Mouse (Mus musculus) adrenal gland, postnatal 25 days (tissue): Measurements from ENCODE around the gene Abcc4. TPM values are rescaled to one million over a fixed set of nuclear protein-coding genes. Genes with fewer than 3 reads are reported as not detected.
"Not testable (repeated sequence)": the region's sequence is repeated elsewhere in the genome, so short reads cannot be mapped to it uniquely, and the experiment has no call there.

Experiments
- DNase-seq: peaks from one replicate; pipeline ENCODE4 v3.0.0; 2021; ENCODE audit warnings: mixed read lengths
- total RNA-seq: library from RNA; stranded (reverse); gene quantifications from 2 replicates; pipeline ENCODE4 v1.2.3, GENCODE M21; 2021

Abcc4 gene
- total RNA-seq, 1 experiment from 2014 or later = 21.1 TPM

DNA sequence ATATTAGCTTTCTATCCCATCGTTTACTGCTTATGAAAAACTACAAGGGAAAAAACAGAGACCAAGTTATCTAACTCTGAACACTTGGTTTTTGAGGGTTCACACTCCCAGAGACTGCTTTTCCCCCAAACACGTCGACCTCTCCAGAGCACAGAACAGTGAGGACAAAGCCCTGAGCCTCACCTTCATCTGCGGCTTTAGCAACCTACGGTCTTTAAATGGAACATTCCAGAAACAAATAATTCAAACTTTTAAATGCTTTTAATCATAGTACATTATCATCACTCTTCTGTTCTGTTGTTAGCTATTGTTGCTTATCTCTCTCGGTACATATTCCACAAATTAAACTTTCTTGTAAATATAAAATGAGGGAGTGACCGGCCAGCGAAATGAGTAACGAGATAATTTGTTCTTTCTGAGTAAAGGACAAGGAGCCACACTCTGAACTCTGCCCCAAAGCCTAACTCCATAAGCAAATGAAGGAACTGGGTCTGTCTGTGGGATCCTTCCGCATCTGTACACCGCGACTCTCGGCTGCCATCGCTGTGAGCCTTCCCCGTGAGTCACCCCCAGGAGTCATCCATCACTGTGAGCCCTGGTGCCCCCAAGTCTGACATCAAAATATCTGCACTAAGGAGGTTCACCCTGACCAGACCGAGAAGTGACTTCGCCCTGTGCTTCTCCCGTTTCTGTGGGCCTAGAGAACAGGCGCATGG is 126.8 kb downstream of the Abcc4 start:
- no peak for DNase-seq

DNA sequence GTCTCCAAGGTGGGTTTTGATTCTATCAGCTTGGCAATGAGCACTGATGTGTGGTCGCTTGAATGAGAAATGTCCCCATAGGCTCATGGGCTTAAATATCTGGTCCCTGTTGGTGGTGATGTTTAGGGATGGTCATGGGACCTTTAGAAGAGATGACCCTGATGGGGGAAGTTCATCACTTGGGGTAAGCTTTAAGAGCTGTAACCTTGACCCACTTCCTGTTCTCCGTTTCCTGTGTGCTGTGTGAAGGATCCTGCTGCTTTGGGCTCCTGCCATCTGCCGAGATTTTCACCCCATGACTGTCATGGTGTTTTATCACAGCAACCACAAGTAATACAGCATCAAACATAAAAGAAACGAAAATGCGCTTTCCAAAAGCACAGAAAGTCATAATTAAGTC is 128.1 kb downstream of the Abcc4 start:
- no peak for DNase-seq

DNA sequence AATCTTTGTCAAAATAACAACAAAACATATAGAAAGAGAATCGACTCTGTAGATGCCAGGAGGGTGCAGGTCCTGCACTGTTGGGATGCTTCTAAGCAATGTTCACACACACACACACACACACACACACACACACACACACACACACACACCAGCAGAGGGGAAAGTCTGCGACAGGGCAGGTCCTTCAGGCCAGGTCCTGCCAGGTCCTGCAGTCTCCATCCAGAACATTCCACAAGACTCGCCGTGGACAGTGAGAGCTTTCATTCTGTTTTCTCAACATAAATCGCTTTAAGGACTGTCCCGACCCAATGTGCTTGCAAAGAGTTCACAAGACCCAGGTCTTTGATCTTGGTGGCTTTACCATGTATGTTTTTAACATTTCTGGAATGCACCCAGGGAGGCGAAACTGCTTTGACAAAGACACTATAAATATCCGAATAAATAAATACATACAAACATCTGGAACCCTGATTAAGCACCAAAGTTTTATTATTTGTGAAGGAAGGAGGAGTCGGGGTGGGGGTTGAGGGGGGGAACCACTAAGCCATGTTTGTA is 133.3 kb downstream of the Abcc4 start:
- no peak for DNase-seq

DNA sequence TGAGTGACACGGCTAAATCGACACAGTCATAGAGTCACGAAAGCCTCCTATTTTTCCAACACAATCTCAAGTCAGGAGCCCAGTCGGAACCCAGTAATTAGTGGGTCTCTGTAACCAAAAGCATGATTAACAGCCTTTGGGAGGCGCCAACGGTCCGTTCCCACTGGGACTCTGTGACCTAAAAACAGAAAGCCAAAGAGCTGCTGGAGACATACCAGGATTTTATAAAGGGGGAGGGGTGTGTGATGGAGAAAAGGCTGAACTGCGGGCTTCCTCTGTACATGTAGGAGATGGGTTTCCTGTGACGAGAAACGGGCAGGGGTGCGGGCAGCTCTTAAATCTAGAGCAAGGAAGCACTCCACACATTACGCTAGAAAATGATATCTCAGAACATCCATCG is 136.4 kb downstream of the Abcc4 start:
- no peak for DNase-seq

DNA sequence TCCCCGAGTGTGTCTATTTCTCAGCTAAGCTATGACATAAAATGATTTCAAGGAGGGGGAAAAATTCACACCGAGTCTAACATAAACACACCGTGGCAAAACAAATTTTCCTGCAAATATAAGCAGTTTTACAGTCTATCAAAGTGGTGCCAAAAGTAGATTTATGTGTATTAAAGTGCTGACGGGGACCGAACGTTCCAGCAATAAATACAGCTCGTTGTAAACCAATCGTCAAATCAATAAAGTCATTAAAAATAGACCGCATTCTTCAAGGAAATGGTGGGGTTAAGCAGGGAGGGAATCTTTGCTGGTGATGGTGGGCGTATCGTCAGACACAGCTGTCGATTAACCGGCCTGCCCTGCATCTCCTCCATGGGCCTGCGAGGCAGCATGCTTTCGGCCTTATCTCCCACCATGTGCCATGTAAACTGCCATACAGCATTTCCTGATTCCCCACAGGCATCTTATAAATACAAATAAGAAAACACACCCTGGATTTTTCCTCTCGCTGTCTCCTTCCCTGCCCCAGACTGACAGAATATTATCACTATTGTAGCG is 137.8 kb downstream of the Abcc4 start:
- DNase-seq = no peak

DNA sequence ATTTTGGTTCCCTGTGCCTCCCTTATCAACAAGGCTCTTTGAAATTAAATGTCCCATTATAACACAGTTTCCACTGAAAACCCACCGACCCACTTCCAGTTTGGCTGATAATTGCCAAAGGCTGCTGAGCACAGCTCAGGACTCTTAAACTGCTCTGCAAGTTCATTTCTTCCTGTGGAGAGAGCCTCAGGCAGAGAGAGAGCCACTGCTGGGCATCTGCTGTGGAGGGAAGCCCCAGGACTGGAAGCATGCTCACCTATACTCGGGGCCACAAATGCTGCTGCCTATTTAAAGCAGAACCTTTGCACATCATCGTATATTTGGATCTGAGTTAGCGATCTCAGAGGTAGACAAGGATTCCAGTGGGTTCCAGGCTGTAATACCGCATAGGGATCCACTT is 139.2 kb downstream of the Abcc4 start:
- no peak for DNase-seq

DNA sequence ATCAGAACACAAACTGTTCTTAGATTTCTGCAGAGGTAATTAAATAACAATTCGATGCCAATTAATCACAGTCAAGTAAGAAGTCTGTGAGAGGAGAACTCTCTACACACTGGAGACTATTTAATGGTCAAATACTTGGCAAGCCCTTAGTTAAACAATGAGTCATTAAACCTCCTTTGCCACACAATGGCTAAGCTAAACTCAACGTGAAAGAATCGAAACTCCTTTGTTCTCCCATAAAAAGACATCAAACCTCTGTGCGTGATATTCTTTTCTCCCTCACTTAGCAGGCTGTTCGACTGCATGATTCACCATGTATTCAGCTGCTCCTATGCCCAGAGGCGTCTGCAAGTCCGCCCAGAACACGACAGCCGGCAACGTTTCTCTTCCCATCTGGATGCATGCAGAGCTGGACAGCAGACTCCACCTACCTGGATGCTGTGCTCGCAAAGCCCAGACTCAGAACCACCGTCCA is 139.8 kb downstream of the Abcc4 start:
- DNase-seq = no peak

DNA sequence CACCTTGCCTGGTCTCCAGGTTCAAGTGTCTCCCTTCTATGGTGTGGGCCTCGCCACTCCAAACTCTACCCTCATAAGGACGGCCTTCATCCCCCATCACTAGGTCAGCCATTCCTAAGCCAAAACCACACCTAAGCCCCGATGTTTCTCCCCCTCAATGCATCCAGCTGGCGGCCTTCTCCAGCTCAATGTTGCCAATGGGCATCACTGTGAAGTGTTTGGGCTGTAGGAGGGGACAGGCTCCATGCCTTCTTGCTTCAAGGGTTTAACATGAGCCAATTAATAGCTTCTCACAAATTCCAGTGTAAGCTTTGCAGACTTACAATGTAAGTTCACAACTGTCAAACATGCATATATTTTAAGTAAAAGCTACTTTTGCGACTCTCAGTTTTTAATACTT is 140.3 kb downstream of the Abcc4 start:
- DNase-seq = no peak

DNA sequence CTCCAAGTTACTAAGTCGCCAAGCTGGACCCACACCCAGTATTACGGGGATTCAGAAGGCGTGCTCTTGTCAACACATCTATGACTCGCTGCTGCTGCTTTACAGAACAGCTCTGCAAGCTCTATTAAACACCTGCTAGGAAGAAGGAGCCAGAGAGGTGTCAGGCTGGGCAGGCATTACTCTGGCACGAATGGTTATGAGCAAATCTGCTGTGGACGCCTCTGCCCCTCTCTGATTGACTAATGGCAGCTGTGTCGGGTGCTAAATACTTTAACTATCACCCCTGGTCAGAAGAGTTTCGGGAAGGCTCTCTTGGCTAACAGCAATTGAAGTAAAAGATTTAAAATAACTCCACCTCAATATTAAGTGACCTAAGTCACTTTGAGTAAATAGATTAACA is 142.4 kb downstream of the Abcc4 start:
- DNase-seq = no peak

DNA sequence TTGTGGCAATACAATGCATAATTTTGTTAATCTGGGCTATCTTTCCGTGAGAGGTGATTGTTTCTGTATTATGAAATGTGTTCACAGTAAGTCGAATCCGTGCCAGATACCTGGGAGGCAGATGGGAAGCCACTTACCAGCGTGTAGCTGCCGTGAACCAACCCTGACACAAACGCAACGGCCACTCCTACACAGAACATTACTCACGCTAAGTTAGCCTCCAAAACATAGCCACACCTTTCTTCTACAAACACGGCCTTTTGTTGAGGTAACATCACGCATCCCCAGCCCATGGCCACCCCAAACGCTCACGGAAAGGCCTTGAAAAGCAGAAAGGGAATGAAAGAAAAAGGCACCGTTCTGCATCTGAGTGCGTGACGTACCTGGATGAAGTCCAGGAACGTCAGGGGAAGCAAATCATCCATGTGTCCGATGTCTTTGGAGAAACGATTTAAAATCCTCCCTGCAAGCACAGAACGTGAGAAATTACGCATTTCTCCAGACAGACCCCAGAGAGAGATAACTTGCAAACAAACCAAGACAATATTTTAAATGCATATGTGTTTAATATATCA is 153.0 kb downstream of the Abcc4 start:
- DNase-seq = no peak

DNA sequence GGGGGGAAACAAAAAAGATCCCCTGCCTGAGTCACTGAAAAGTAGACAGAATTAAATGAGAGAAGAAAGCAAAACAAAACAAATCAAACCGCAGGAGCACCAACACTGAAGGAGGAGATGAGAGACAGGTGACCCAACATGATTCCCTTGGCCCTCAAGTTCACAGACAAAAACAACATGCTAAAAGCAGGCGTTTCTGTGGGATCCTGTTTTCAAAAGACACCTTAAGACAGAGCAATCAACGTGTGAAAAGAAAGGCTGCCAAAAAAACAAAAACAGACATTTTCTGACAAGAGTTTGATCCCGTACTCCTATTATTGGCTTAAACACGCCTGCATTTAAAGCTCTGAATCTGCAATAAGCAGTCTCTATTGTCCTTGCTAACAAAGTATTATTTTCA is 153.6 kb downstream of the Abcc4 start:
- DNase-seq = no peak

DNA sequence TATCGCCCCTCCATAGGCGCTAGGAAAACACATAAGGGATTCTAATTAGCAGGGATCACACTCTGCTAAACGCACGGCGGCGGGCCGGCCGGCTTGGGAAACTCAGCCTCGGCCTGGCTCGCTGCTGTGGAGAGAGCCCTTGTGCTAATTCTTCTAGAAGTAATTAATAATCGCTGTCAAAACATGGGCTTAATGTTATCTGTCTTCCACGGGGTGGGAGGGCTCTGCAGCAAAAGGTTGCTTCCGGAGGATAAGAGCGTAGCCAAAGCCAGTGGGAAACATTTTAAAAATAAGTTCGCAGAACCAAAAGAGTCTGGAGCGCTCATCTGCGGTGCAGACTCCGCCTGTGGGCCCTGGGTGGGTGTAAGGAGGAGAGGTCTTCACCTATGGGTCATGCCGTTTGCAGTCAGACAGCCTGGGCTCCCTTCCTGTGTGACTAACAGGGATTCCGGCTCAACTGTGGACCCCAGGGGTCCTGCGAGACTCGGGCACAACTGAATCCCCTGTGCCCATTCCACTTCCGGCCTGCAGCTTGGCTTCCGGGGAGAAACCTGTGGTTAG is 154.2 kb downstream of the Abcc4 start:
- DNase-seq = peak; percentile 13

DNA sequence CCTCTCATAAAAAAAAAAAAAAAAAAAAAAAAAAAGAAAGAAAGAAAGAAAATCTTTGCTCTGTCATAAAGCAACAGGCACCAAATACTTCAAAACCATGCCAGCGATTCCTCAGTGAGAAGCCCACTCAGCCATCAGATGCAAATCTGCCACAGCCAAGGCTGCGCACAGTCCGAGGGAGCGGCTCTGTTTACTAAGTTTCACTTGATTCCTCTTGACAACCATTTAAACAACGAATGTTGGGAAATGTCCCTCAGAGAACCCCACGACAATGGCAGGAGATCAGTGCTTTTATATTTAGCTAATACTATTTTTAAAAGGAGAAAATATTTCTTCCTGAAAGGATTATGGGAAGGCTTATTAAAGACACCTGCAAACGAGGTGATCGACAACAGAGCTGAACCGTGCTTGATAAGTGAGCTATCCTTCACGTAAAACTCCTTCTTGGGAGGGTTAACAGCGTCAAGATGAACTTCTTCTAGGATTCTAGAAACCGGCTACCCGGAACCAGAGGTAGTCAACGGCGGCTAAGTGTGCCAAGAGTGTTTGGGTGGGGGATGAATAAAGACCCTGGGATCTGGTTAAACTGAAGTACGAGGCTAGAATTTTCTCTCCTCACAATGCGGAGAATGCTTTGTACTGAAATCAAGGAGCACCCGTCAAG is 154.8 kb downstream of the Abcc4 start:
- DNase-seq = no peak

DNA sequence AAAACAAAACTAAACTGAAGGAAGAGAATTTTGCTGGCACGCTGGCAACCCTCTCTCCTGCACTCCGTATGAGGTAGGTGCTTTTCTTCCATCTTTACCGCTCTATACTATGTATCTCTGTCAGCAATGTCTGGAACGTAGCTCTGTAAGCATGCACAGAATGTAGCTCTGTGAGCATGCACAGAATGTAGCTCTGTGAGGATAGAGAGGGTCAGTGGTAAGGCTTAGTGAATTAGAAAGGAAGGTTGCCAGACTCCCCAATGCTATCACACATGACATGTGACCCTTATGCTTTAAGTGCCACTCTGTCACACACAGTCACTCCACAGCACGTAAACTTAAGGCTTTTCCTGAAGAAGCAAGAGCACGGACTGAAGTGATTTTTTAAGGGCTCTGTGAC is 161.5 kb downstream of the Abcc4 start:
- no peak for DNase-seq

DNA sequence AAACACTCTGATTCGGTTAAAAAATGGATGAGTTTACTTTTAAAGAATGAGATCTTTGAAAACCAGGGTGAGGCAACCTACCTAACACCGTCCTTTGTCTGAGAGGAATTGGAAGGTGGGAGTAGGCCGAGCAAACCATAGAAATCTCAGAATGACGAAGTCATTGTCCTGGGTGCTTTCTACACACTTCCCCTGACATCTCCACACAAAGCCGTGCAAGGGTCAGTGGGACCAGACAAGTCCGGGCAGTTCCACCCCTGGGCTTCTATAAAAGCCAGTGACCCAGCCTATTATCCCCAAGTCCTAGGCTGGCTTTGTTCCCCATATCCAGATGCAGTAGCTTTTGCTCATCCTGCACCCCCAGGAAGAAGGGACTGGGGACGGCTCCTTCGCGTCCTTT is 163.1 kb downstream of the Abcc4 start:
- no peak for DNase-seq

DNA sequence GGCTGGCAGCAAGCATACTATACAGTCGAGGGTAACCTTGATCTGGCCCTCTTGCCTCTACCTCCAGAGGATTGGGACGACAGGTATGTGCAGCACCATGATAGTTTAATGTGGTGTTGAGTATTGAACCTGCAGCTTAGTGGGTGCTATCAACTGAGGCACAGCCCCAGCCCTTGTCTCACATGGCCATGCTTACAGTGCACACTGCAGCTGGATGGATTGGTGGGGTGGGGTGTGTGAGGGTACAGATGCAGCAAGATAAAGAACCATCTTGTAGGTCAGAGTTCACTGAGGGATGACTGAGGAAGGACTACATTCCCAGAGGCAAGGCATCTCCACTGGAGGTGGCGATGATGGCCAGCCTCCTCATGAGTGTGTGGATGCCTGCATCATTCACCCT is 174.5 kb downstream of the Abcc4 start:
- DNase-seq = no peak

DNA sequence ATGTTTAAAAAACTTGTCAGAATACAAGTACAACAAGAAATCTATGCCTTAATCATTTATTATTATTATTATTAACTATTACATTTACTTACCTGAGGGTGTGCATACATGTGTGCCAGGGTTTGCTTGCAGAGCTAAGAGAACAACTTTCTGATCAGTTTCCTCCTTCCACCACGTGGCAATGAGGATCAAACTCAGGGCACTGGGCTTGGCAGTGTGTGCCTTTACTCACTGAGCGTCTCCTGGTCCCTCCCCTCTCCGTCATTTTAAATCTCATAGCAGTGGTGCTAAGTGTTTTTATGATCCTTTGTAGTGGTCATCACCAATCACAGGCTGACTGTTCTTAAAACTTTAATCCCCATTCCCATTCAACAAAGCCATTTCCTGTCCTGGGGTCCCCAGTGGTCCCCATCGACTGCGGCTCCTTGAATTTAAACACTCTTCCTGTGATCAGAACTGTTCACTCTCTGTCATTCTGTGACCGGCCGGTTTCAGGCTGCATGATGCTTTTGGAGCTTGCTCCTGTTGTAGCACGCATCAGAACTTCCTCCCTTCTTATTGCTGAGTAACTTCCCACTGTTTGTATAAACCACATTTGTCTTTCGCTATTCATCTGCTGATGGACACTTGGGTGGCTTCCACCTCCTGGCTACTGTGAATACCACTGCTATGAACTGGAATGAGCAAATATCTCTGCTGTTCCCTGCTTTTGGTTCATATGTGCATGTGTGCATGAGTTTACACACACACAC is 191.6 kb downstream of the Abcc4 start:
- DNase-seq = no peak

DNA sequence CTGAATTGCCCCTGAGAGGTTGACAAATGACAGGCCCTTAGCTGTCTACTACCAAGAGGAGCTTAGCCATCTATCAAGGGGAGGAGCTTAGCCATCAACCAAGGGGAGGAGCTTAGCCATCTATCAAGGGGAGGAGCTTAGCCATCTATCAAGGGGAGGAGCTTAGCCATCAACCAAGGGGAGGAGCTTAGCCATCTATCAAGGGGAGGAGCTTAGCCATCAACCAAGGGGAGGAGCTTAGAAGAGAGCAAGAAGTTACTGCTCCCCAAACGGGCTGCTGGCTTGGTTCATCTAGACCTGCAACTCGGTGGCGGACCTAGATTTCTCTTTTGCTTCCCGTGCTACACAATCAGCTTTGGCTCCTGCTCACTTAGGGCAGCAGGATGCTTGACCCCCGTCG is 194.3 kb downstream of the Abcc4 start:
- DNase-seq = not testable (repeated sequence)

DNA sequence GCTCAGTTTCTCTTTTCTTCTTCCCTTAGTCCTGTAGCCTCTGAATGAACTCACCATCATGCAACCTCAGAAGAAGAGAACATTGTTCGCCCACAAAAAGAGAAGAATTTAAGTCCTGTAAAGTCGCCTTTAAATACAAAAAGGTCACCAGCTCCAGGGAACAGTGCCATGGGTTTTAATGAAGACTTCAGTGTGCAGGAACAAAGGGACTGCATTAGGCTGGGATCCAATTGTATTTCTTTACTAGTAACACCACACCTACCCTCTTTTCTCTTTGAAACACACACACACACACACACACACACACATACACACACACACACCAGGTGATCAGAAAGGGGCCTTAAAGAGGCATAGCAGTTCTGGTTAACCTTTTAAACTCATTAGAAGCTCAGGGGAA is 195.2 kb downstream of the Abcc4 start:
- no peak for DNase-seq

DNA sequence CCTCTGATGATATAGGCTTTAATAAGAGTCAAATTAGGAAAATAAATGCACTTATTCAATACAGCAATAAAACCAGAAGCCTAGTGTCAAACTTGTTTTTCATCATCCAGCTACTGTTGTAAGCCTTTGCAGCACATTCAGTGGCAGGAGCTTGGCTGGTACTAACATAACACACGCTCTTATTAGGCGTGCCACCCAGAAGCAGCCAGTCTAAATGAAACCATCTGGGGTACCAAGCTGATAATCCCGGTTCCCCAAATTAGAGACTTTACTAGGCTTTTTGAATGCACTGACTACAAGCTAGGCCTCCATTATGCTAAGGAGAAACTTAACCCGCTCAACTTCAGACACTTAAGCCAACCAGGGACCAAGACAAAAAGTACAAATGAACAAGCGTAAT is 195.8 kb downstream of the Abcc4 start:
- DNase-seq = no peak

DNA sequence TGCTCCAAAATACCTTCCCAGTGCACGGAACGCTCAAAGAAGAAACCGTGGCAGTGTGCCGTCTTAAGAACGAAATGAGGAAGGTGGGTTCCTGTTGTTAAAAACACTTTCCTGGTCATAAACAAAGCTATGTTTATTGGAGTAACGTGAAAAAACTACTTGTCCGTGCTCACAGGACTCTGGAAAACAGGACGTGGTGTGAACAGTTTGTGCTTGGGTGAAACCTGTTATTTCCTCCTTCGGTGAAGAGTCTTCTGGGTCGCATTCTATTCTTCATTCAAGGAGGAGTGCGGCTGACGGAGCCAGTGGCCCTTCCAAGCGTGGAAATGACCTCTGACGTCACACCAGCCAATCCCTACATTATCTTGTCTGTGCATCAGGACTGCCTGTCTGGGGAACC is 198.2 kb downstream of the Abcc4 start:
- no peak for DNase-seq

DNA sequence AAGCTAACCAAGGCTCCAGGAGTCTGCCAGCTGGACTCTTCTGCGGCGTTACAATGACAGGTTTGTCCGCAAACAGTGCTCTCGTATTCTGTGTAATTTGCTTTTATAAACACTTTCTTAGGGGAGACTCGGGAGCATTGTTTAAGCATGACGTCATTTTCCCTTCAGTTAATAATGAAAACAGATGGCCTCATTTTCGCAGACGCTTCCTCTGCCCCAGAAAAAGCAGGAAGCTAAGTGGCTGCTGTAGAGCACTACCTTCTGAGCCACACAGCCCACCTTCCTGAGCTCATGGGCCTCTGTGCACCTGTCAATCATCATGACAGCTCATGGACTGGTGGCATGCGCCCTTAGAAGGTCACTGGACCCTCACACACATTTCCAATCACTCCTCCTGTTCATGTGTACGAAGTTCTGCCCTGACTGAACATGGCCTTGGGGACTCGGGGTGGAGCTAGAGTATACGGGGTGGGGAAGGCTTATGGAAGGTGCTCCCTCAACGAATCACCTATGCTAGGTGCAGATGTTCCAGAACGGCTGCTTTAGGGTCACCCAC is 199.3 kb downstream of the Abcc4 start:
- no peak for DNase-seq
